25 mouse cellular contexts compared by ENCODE assay signal in the genomic region with DNA sequence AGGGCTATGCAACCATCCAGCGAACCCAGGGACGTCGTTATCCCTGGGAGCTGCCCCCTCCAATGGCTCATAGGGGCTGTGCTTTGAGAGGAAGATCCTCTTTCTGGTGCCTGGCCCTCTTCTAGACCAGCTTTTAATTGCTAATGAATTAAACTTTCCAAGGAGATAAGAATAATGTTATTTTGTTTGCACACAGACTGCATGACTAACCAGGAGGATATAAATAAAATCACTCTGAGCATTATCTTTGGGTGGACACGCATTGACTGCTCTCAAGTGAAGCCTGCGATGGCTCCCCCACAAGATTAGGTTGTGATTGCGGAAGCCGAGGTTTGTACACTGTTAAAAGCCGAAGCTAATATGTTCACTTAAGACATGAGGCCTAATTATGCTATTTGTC.
DNase-seq lines count a peak whose midpoint lies in the region; ATAC-seq and TF ChIP-seq lines count a peak whose summit lies in the region.
"Had no signal": no experiment of that assay in that cellular context is flagged by ENCODE, and none has a peak within 500 bp of the region (broad histone marks: within the 10 kb centered on the region; RNA-seq: fewer than 3 reads in every experiment).

No protein-coding gene starts in this region.

- peak; percentile 59 for DNase-seq in heart, adult 11 months
- DNase-seq in heart, postnatal 10 days: no peak
- DNase-seq in kidney, postnatal 0 days (ENCODE audit: low spot score): peak; percentile 51
- DNase-seq in kidney, postnatal 25 days: no peak
- DNase-seq in stomach, postnatal 0 days (ENCODE audit: low spot score): no peak
- DNase-seq: adrenal gland, adult 8-10 months; adrenal gland, postnatal 25 days; cerebellum, adult 11-12 months; cerebellum, adult 8-10 months; cerebellum, postnatal 10 days; cerebellum, postnatal 36 days; embryo, embryonic 11 days; forebrain, postnatal 0 days; gastrocnemius, adult 2 months; gastrocnemius, postnatal 14 days; heart, adult 18-20 months; heart, postnatal 36 days had no signal

- H3K27me3 ChIP-seq in heart, embryonic 13.5 days (replicated peaks): no peaks in the 10 kb centered on the region
- H3K27me3 ChIP-seq in heart, embryonic 11.5 days (ENCODE audit: control insufficient read depth, insufficient read depth, low read length): no peaks in the 10 kb centered on the region
- H3K27me3 ChIP-seq in kidney, postnatal 0 days (ENCODE audit: insufficient read depth, low read length): no peaks in the 10 kb centered on the region
- no peaks in the 10 kb centered on the region for H3K27me3 ChIP-seq in stomach, postnatal 0 days (ENCODE audit: control insufficient read depth, insufficient read depth, low read length)
- no peaks in the 10 kb centered on the region for H3K27me3 ChIP-seq in neural tube, embryonic 15.5 days (replicated peaks)

- 28% methylated on average over 8 of the region's 8 CpGs for WGBS in heart, embryonic 13.5 days
- WGBS in heart, embryonic 11.5 days (ENCODE audit: insufficient replicate concordance): 40% methylated on average over 8 of the region's 8 CpGs
- WGBS in kidney, postnatal 0 days: 40% methylated on average over 8 of the region's 8 CpGs
- 50% methylated on average over 8 of the region's 8 CpGs for WGBS in stomach, postnatal 0 days
- 63% methylated on average over 8 of the region's 8 CpGs for WGBS in neural tube, embryonic 15.5 days

- peaks cover 22% of the 10 kb centered on the region for H3K4me1 ChIP-seq in heart, embryonic 13.5 days
- H3K4me1 ChIP-seq in heart, embryonic 11.5 days (ENCODE audit: control insufficient read depth, insufficient read depth, low read length): 0 out of 2 replicates have a peak, but pooled peaks cover 7% of the 10 kb centered on the region
- H3K4me1 ChIP-seq in kidney, postnatal 0 days (replicated peaks; ENCODE audit: insufficient read depth, low read length): 0 out of 2 replicates have a peak, but pooled peaks cover 7% of the 10 kb centered on the region
- peaks cover 2% of the 10 kb centered on the region for H3K4me1 ChIP-seq in stomach, postnatal 0 days (replicated peaks; ENCODE audit: control insufficient read depth, insufficient read depth)
- no peaks in the 10 kb centered on the region for H3K4me1 ChIP-seq in neural tube, embryonic 15.5 days

- no peak for TF ChIP-seq EP300 in stomach, postnatal 0 days (optimal IDR thresholded peaks at IDR 0.05)

- intact Hi-C loops in heart, postnatal 10 days (cut with DNase I): no loop called here

- no peak for ATAC-seq in heart, embryonic 13.5 days (ENCODE audit: extremely low read depth, insufficient number of reproducible peaks, low FRiP score, low TSS enrichment)
- ATAC-seq in heart, embryonic 11.5 days (replicated peaks; ENCODE audit: insufficient number of reproducible peaks, low FRiP score, low TSS enrichment): no peak
- ATAC-seq in kidney, postnatal 0 days (replicated peaks; ENCODE audit: low FRiP score, low read depth): no peak
- no peak for ATAC-seq in stomach, postnatal 0 days (ENCODE audit: low FRiP score, low TSS enrichment)
- ATAC-seq in neural tube, embryonic 15.5 days (ENCODE audit: low FRiP score): no peak
- ATAC-seq: activated CD4-positive, CD25-positive, alpha-beta regulatory T cell, adult 4 months; forebrain, embryonic 14.5 days; forebrain, postnatal 0 days; hindbrain, postnatal 0 days; inflammation-experienced regulatory T-cells, adult 6 months had no signal

- no peak overlapping the region for H3K4me3 ChIP-seq in heart, embryonic 13.5 days
- no peak overlapping the region for H3K4me3 ChIP-seq in heart, embryonic 11.5 days (ENCODE audit: low read depth, low read length)
- no peak overlapping the region for H3K4me3 ChIP-seq in kidney, postnatal 0 days (replicated peaks; ENCODE audit: low read depth, low read length)
- no peak overlapping the region for H3K4me3 ChIP-seq in stomach, postnatal 0 days (ENCODE audit: low read depth, low read length)
- H3K4me3 ChIP-seq in neural tube, embryonic 15.5 days (replicated peaks): no peak overlapping the region
- H3K4me3 ChIP-seq: gastrocnemius, adult 2 months had no signal

- H3K9ac ChIP-seq in heart, embryonic 13.5 days: no peak overlapping the region; the same call in 1 of the 2 replicates
- H3K9ac ChIP-seq in heart, embryonic 11.5 days (ENCODE audit: low read depth, low read length): no peak overlapping the region
- H3K9ac ChIP-seq in kidney, postnatal 0 days (ENCODE audit: low read depth, low read length): no peak overlapping the region
- H3K9ac ChIP-seq in stomach, postnatal 0 days (ENCODE audit: low read length): no peak overlapping the region
- H3K9ac ChIP-seq in neural tube, embryonic 15.5 days (replicated peaks): no peak overlapping the region
- H3K9ac ChIP-seq: forebrain, postnatal 0 days; hindbrain, embryonic 14.5 days had no signal

- H3K4me2 ChIP-seq in heart, embryonic 13.5 days: no peak overlapping the region
- H3K4me2 ChIP-seq in heart, embryonic 11.5 days: no peak overlapping the region; the same call in 1 of the 2 replicates
- no peak overlapping the region; the same call in 1 of the 2 replicates for H3K4me2 ChIP-seq in kidney, postnatal 0 days (ENCODE audit: low read length)
- no peak overlapping the region for H3K4me2 ChIP-seq in stomach, postnatal 0 days (replicated peaks; ENCODE audit: low read depth)
- H3K4me2 ChIP-seq in neural tube, embryonic 15.5 days: no peak overlapping the region
- H3K4me2 ChIP-seq: hindbrain, embryonic 14.5 days had no signal

- no peaks in the 10 kb centered on the region for H3K36me3 ChIP-seq in heart, embryonic 13.5 days
- no peaks in the 10 kb centered on the region for H3K36me3 ChIP-seq in heart, embryonic 11.5 days (ENCODE audit: control insufficient read depth, insufficient read depth, low read length)
- no peaks in the 10 kb centered on the region for H3K36me3 ChIP-seq in kidney, postnatal 0 days (ENCODE audit: insufficient read depth, low read length)
- H3K36me3 ChIP-seq in stomach, postnatal 0 days (ENCODE audit: control insufficient read depth, insufficient read depth, low read length): no peaks in the 10 kb centered on the region
- no peaks in the 10 kb centered on the region for H3K36me3 ChIP-seq in neural tube, embryonic 15.5 days

- 0 out of 2 replicates have a peak overlapping the region, but pooled peaks have one; percentile 3 for H3K27ac ChIP-seq in heart, embryonic 13.5 days (replicated peaks)
- no peak overlapping the region for H3K27ac ChIP-seq in heart, embryonic 11.5 days (ENCODE audit: low read depth, low read length)
- H3K27ac ChIP-seq in kidney, postnatal 0 days: no peak overlapping the region
- H3K27ac ChIP-seq in stomach, postnatal 0 days (replicated peaks): 0 out of 2 replicates have a peak overlapping the region, but pooled peaks have one; percentile 24
- no peak overlapping the region for H3K27ac ChIP-seq in neural tube, embryonic 15.5 days (replicated peaks)
- H3K27ac ChIP-seq: gastrocnemius, adult 2 months; hindbrain, embryonic 14.5 days; hindbrain, postnatal 0 days had no signal

- no peaks in the 10 kb centered on the region for H3K9me3 ChIP-seq in heart, embryonic 13.5 days
- no peaks in the 10 kb centered on the region for H3K9me3 ChIP-seq in heart, embryonic 11.5 days (replicated peaks; ENCODE audit: control insufficient read depth, low read length)
- no peaks in the 10 kb centered on the region for H3K9me3 ChIP-seq in kidney, postnatal 0 days (replicated peaks; ENCODE audit: low read length)
- no peaks in the 10 kb centered on the region for H3K9me3 ChIP-seq in stomach, postnatal 0 days (ENCODE audit: control insufficient read depth, low read length)
- no peaks in the 10 kb centered on the region for H3K9me3 ChIP-seq in neural tube, embryonic 15.5 days (replicated peaks)

- no peak for TF ChIP-seq CTCF in kidney, postnatal 0 days (IDR thresholded peaks at IDR 0.05; ENCODE audit: low read depth)
- no peak for TF ChIP-seq CTCF in stomach, postnatal 0 days (IDR thresholded peaks at IDR 0.05; ENCODE audit: low read depth)

Comparison
In these comparisons a context has a peak if more than half of its experiments do, and no peak if none do; other contexts are left out.
1. DNase-seq: peak in heart, adult 11 months (single experiment) and kidney, postnatal 0 days (single experiment); none in heart, postnatal 10 days (0 of 2), kidney, postnatal 25 days (0 of 2) and stomach, postnatal 0 days (single experiment).
2. H3K27ac ChIP-seq: peak in heart, embryonic 13.5 days (single experiment) and stomach, postnatal 0 days (single experiment); none in heart, embryonic 11.5 days (single experiment), kidney, postnatal 0 days (single experiment) and neural tube, embryonic 15.5 days (single experiment).